Mouse (Mus musculus): ENCODE results near the gene Tfr2.
A peak's percentile ranks its signal among the peaks of the same experiment; 100 is the strongest.

Tfr2 gene

DNA sequence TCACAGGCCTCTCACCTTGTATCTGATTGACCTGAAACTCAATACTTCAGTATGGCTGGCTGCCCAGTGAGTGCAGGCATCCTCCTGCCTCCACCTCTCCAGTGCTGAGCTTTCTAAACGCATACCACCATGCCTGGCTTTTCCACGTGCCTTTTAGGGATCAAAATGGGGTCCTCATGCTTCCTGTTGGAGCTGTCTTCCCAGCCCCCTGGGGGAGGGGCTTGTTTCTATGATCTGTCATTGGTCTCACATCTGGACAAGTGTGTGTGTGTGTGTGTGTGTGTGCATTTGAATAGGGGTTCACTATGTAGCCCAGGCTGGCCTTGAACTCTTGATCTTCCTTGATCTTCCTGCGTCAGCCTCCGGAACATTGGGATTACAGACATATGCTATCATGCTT lies 32.2 kb upstream of the Tfr2 start:
- no peak for ATAC-seq (ENCODE audit: low TSS enrichment)

DNA sequence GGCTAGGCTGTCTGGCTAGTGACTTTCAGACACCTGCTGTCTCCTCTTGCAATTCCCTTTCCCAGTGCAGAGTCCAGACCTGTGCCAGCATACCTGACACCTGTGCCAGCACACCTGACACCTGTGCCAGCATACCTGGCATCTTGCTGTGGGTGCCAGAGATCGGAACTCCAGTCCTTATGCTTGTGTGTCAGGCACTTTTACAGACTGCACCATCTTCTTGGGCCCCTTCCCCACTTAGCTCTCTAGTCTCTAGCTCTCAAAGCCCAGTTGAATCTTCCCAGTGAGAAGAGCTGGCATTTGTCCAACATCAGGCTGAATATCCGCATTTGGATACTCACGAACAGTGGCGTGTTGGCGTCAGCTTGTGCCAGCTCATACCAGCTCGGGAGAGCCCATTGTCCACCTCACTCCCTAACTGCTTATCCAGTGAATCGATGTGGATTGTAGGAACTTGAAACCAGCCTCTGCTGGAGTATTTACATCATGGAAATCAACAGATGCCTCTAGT lies 30.3 kb upstream of the Tfr2 start:
- ATAC-seq (ENCODE audit: low TSS enrichment) = peak; percentile 23; the same call in 1 of the 2 replicates

DNA sequence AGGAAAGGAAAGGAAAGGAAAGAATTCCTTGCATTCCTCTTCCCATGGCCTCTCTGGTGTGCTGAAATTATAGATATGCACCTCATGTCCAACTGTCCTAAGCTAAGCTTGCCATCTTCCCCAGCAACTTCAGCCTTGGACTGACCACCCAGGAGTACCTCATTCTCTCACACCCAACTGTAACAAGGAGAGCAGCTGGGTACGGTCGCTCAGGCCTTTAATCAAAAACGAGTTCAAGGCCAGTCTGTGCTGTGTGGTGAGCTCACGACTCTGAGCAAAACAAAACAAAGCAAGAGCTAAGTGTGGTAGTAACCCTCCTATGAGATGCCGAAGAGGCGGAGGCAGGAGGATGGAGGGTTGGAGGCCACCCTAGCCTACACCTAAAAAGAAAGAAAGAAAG lies 28.6 kb upstream of the Tfr2 start:
- no peak for ATAC-seq (ENCODE audit: low TSS enrichment)

DNA sequence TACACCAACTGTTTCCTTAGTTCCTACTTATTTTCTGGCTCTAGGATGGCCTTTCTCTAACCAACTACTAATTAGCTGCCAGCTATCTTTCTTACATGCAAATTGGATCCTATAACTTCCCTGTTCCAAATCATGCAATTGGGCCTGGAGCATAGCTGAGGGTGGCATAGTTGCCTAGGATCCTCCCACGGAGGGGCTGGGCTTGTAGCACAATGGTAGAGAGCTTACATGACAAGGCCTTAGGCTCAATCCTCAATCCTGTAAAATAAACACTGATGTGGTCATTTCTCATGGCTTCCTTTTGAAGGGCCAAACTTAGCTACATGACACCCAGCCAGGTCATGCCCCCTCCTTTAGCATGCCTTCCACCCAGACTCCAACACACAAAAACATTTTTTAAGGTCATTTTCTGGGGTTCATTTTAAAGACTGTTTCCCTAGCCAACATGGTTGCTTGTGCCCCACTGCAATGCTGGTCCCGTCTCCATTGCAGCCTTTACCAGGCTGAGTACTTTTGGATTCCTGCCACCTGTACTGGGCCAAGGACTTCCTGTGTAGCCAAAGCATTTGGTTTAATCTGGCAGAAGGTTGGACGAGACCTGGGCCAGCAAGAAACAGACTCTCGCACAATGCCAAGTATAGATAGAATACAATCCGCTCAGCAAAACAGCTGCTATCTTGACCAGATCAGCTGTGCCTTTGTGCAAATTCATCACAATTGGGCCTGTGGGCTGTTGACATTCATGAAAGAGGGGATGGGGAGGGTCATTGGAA lies 27.7 kb upstream of the Tfr2 start:
- ATAC-seq (ENCODE audit: low TSS enrichment) = no peak

DNA sequence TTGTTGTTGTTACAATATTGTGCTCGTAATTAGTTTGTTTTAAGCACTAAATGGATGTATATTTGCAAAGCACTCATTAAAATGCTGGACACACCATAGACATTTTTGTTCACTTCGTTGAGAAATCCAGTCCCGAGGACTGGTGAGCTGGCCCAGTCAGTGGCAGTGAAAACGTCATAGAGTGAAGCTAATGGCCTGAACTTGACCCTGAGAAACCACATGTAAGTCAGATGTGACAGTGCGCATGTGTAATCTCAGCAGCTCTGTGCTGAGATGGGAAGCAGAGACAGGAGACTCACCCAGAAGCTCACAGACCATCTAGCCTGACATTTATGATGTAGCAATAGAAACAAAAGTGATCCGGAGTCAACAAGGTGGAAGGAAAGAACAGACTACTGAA lies 24.7 kb upstream of the Tfr2 start:
- no peak for ATAC-seq (ENCODE audit: low TSS enrichment)

DNA sequence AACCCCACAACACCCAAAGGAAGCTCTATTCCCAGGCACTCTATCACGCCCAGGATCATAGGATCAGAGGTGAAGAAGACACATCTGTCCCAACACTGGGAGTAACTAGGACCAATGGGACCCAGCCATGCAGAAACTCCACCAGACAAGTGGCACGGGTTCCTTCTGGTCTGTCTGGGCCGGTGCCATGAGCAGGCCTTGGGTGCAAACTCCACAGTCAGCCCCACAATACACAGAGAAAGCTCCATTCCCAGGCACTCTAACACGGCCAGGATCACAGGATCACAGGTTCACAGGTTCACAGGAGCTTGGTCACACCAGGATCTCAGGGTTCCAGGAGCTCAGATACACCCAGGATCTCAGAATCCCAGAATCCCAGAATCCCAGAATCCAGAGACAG lies 24.0 kb upstream of the Tfr2 start:
- no peak for ATAC-seq (ENCODE audit: low TSS enrichment)

DNA sequence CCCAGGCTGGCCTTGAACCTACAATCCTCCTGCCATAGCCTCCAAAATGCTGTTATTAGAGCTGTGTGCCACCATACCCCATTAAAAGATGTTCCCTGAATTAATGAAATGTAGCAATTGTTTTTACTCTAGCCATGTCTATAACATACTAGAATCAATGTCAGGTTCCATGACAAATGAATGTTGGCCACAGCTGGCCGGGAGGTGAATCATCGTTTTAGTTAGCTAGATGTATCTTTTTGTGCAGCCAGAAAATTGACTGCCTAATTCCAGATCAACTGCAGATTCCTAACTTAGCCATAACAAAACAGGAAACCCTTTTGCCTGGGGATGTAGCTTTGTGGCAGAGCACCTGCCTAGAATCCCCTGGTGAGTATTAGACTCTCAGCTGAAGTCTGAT lies 19.8 kb upstream of the Tfr2 start:
- no peak for ATAC-seq (ENCODE audit: low TSS enrichment)

DNA sequence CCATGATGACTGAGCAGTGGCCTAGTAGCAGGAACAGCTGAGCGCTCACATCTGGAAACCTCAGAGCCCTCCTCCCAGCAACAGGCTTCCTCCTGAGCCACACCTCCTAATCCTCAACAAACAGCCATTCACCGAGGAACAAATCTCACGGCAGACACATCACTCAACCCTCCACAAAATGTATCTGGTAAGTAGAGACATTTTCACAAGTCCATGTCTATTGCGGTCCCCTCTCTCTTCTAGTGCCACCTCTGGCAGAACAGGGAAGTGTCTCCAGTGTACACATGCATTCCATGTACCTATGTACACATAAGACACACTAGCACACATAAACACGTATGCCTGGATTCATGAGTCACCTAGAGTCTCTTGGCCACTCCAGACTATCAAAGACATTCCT lies 18.5 kb upstream of the Tfr2 start:
- no peak for ATAC-seq (ENCODE audit: low TSS enrichment)

DNA sequence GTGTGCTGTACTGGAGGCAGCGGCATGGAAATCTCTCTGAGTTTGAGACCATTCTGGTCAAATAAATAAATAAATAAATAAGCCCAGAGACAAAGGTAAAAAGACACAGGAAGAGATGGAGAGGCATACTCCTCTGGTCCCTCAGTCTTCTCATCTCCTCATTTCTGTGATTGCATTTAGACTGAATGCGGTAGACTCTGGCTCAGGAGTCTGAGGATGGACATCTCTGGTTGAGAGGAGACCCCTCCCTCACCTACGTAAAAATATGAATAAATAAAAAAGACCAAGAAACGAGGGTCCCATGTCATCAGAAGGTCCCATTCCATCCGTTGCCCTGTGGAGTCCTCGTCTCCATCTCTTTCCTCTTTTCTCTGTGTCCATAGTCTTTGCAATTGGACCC lies 16.6 kb upstream of the Tfr2 start:
- ATAC-seq (ENCODE audit: low TSS enrichment) = no peak

DNA sequence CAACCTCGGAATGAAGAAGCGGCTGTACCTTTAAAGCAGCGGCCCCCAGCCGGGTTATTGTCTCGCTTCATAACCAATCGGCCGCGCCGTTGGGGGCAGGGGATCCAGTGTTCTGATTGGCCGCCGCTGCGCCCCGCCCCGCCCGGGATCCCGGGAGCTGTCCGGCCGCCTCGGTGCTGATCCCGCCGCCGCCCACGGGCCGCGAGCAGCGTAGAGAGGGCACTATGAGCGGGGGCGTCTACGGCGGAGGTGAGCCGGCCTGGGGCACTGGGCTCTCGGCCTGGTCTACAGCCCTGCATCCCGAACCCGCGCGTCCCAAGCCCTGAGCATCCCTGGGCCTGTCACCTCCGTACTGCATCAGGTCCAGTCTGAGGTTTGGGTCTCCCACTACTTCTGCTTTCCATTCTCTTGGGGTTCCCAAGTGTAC lies 16.2 kb upstream of the Tfr2 start, which contains the start of gene Actl6b:
TSS of gene Actl6b (plus strand) at position 107 of the 427 bp plus-strand sequence.
- peak; percentile 98 for ATAC-seq (ENCODE audit: low TSS enrichment)

DNA sequence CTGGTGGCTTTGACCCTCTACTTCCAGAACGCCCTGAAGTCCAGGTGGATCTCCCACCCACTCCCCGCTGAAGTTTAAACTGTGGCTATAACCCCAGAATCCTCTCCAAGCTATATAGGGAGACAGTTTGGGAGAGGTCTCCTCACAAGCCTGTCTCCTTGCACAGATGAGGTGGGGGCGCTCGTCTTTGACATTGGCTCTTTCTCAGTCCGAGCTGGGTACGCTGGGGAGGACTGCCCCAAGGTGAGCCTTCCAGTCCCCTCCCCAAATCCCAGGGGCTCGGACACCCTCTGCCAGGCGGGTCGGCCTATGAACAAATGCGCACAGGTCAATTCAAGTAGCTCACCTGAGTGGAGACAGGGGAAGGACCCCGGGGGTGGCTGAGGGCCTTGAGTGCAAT lies 15.7 kb upstream of the Tfr2 start:
- ATAC-seq (ENCODE audit: low TSS enrichment) = 0 out of 2 replicates have a peak, but pooled peaks have one; percentile 11

DNA sequence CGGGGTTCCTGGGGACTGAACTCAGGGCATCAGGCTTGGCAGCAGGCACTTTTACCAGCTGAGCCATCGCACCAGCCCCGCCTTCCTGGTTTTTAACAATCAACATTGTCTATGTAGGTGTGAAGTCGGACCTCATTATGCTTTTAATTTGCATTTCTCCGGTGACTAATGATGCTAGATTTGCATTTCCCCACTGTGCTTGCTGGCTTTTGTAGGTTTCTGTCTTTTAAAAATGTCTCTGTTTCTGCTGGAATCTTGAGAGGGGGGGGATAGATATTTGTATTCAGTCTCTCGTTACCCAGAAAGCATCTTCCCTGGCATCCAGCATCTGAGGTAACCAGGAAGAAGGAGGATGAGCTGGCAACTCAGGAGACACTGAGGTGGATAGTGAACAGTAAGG lies 8.1 kb upstream of the Tfr2 start:
- peak; percentile 46; the same call in 1 of the 2 replicates for ATAC-seq (ENCODE audit: low TSS enrichment)

DNA sequence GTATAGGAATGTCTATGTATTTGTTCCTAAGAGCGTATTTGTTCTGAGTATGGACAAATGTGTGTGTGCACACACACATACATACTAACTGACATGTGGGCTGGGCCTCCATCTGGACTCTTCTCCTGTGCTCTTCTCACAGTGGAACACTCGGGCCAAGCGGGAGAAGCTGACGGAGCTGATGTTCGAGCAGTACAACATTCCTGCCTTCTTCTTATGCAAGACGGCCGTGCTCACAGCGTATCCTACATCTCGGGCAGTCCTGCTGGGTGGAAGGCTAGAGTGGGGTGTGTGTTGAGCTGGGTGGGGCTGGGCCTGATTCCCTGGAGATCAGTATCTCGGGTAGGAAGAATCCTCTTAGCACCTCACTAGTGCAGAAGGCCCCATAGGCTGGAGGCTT lies 6.7 kb upstream of the Tfr2 start:
- peak; percentile 89 for ATAC-seq (ENCODE audit: low TSS enrichment)

DNA sequence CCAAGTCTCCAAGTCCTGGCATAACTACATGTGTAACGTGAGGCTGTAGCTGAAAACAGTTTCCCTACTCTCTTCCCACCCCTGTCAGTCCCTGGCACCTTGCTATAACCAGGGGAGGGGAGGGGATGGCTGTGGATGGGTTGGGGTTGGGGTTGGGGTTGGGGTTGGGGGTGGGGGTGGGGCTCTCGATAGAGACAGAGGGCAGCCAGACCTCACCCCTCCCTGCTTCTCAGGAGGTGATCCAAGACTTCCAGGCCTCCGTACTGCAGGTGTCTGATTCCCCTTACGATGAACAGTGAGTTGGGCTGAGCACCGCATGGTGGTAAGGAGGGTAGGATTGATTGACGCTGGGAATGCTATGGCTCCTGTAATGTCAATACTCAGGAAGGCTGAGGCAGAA lies 3.9 kb upstream of the Tfr2 start:
- ATAC-seq (ENCODE audit: low TSS enrichment) = no peak

DNA sequence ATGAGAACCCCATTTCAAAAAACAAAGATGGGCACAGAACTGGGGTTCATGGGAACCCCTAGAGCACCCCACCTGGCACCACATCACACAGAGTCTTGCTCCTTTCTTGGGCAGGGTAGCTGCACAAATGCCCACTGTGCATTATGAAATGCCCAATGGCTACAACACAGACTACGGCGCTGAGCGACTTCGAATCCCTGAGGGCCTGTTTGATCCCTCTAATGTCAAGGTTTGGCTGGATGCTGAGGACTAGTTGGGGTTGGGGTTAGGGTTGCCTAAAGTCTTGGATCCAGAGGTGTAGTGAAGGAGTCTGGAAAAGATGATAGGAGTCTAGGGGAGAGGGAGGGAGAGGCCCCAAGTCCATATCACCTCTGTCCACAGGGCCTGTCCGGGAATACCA lies 3.2 kb upstream of the Tfr2 start:
- no peak for ATAC-seq (ENCODE audit: low TSS enrichment)

DNA sequence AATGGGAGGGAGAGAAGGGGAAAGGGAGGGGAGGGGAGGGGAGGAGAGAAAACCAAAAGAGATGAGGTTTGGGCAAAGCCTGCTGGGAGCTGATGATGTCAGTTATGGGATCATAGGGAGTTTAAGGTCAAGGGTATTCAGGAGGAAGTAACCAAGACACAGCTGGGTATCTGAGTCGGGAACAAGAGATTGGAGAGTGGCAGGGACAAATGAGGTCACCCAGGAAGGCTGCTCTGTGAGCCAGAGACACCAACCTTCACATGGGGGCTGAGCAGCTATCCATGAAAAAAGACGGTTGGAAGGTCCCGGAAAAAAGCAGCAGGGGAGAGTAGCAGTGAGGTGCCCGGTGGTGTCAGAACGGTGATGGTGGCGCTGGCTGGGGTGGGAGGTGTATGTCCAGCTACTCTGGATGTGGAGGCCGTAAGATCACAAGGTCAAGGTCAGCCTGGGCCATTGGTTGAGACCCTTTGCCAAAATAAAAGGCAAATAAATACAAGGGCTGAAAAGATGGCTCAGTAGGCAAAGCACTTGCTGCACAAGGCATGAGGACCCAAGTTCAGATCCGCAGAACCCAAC lies 1.3 kb upstream of the Tfr2 start:
- ATAC-seq (ENCODE audit: low TSS enrichment) = no peak

DNA sequence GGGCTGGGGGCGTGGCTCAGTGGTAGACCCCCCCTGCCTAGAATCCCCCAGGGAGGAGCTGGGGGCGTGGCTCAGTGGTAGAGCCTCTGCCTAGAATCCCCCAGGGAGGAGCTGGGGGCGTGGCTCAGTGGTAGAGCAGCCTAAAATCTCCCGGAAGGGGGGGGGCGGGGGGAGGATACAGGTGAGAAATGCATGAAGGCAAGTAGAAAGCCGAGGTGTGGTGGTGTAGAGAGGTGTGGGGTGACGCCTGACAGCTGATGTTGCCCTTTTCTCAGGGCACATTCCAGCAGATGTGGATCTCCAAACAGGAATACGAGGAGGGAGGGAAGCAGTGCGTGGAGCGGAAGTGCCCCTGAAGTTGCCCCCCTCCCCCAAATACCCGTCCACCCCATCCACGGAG lies 609 bp upstream of the Tfr2 start:
- no peak for ATAC-seq (ENCODE audit: low TSS enrichment)

DNA sequence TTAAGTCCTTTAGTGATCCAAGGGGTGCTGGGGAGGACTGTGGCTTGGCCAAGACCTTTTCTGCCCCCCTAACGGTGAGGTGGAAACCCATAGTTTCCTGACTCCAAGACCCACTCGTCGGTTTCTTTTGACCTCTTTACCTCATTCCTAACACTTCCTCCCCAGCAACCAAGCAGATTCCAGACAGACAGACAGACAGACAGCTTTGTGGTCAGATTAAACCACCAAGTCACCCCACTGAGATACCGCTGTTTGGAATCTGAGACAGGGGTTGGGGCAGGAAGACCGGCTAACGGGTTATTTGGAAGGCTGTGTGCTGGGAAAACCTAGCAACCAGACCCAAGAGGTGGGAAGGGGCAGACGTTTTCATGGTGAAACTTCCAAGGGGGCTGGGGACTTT lies 541 bp downstream of the Tfr2 start:
- no peak for ATAC-seq (ENCODE audit: low TSS enrichment)

DNA sequence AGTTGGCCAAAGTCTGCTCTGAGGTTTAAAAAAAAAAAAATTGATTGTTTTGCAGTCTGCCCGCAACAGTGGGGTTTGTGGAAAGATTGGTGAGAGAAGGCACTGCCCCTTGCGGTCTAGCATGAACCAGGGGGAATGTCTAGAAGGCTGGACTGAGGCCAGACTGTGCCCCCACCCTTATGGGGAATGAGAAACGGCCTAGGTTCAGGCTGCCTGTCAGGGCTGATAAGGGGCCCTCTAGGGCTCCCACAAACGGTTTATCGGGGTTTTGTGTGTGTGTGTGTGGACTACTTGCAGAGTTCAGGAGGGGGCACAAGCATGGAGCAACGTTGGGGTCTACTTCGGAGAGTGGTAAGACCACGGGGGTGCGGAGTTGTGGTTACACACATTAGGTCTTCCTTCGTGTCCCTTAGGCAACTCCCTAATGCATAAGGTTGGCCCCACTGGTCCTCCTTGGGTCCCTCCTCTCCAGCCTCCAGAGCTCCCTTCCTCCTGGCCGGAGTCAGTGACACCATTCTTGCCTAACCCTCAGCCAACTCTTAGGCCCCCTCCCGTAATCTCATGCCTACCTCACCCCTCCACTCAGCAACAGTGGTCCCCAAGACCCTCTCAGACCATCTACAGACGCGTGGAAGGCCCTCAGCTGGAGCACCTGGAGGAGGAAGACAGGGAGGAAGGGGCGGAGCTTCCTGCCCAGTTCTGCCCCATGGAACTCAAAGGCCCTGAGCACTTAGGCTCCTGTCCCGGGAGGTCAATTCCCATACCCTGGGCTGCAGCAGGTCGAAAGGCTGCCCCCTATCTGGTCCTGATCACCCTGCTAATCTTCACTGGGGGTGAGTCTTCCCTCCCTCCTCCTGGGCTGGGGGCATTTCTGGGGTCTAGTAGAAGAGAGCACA lies 1.3 kb downstream of the Tfr2 start:
- ATAC-seq (ENCODE audit: low TSS enrichment) = no peak

DNA sequence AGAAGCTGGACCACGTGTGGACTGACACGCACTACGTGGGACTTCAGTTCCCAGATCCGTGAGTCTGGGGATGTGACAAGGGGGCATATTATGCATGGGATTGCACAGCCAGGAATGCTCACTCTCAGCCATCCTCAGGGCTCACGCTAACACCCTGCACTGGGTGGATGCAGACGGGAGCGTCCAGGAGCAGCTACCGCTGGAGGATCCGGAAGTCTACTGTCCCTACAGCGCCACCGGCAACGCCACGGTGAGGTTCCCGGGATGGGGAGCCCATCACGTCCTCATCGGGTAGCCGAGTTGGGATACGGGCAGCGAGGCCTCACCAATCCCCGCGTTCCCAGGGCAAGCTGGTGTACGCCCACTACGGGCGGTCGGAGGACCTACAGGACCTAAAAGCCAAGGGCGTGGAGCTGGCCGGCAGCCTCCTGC lies 4.8 kb downstream of the Tfr2 start:
- peak; percentile 90 for ATAC-seq (ENCODE audit: low TSS enrichment)

DNA sequence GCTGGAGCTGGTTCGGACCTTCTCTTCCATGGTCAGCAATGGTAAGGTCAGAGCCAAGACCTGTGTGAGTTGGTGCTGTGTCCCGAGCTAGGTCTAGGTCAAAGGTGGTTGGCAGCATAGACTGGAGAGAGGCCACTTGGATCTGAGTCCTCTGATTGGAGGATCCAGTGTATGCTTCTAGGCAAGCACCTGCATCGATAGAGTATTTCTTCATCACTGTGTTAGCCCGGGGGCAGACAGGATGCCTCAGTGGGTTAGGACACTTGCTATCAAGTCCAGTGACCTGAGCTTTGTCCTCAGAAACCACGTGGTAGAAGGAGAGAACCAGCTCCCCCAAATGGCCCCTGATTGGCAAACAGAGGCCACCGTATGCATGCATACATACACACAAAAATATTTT lies 10.6 kb downstream of the Tfr2 start:
- no peak for ATAC-seq (ENCODE audit: low TSS enrichment)

DNA sequence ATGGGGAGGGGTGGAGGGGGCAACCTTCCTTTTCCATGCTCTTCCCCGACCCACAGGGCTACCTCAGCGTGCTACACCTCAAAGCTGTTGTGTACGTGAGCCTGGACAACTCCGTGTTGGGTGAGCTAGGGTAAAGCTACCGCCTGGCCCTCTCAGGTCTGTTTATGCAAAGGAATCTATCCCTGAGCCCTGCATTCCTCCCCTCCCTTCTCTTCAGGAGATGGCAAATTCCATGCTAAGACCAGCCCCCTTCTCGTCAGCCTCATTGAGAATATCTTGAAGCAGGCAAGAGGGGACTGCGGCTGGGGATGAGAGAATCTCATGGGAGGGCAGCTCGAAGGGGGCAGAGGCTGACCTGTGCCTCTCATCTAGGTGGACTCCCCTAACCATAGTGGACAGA lies 13.1 kb downstream of the Tfr2 start:
- no peak for ATAC-seq (ENCODE audit: low TSS enrichment)
